Mouse (Mus musculus) heart, embryonic 10.5 days (tissue): ENCODE measurements around the gene Serpinc1. TPM values are rescaled to one million over a fixed set of nuclear protein-coding genes. Genes with fewer than 3 reads are reported as not detected.

Experiments
- DNase-seq: peaks from one replicate; pipeline ENCODE4 v3.0.0-alpha.2; 2017; ENCODE audit warnings: low spot score
- H3K27ac ChIP-seq: fragments of 300-500 bp; sonication (generic); 2 replicates; pipeline ENCODE4 v1.5.1; 2016; ENCODE audit warnings: mild to moderate bottlenecking
- H3K27me3 ChIP-seq: fragments of 300-500 bp; sonication (generic); 2 replicates; pipeline ENCODE4 v1.6.1; 2016; ENCODE audit warnings: mild to moderate bottlenecking; ENCODE audit not compliant: poor library complexity, insufficient read depth, severe bottlenecking
- H3K36me3 ChIP-seq: fragments of 300-500 bp; sonication (generic); 2 replicates; pipeline ENCODE4 v1.6.1; 2016; ENCODE audit warnings: mild to moderate bottlenecking, moderate library complexity
- H3K4me1 ChIP-seq: fragments of 300-500 bp; sonication (generic); 2 replicates; pipeline ENCODE4 v1.6.1; 2016; ENCODE audit warnings: mild to moderate bottlenecking
- H3K4me3 ChIP-seq: fragments of 300-500 bp; sonication (generic); 2 replicates; pipeline ENCODE4 v1.5.1; 2016; ENCODE audit warnings: mild to moderate bottlenecking, moderate library complexity
- H3K9me3 ChIP-seq: fragments of 300-500 bp; sonication (generic); 2 replicates; pipeline ENCODE4 v1.6.1; 2016; ENCODE audit warnings: mild to moderate bottlenecking, moderate library complexity
- WGBS: fragments of 180-500 bp; shearing (Covaris S2); methylation state at CpG from one replicate; pipeline ENCODE4 v1.1.7; 2016; 5-methylcytosine and 5-hydroxymethylcytosine counted together
- polyA plus RNA-seq: library from polyadenylated mRNA; unstranded; fragments of >200 nt; fragmentation: Nextera tagmentation; extraction: Ambion mirVana; gene quantifications from 2 replicates; pipeline ENCODE4 v1.2.1, GENCODE M21; 2016

Gene Serpinc1
- polyA plus RNA-seq, 1 experiment from 2014 or later: 32.9 TPM

GRCm38 (mm10) chr1:161039741-161040425 is 61.5 kb downstream of the Serpinc1 start:
- Histone ChIP-seq H3K4me3 (no peak overlapping the region), H3K4me1 (no peaks in the 10 kb centered on the region), H3K36me3 (peaks cover 55% of the 10 kb centered on the region), H3K27me3 (no peaks in the 10 kb centered on the region), H3K9me3 (no peaks in the 10 kb centered on the region), H3K27ac (peak overlapping the region; percentile 53; the same call in 1 of the 2 replicates)
- WGBS: 14% methylated on average over 3 of the region's 3 CpGs
- DNase-seq: peak; percentile 80

GRCm38 (mm10) chr1:161040426-161040770 is 62.0 kb downstream of the Serpinc1 start:
- no peaks in the 10 kb centered on the region for H3K27me3 ChIP-seq
- H3K4me3 ChIP-seq: no peak overlapping the region
- H3K36me3 ChIP-seq: peaks cover 60% of the 10 kb centered on the region
- no peak for DNase-seq
- WGBS: 47% methylated on average over 1 of the region's 1 CpGs
- H3K9me3 ChIP-seq: no peaks in the 10 kb centered on the region
- no peaks in the 10 kb centered on the region for H3K4me1 ChIP-seq
- no peak overlapping the region for H3K27ac ChIP-seq

GRCm38 (mm10) chr1:161040855-161041254 is 62.5 kb downstream of the Serpinc1 start:
- Histone ChIP-seq H3K27me3 (no peaks in the 10 kb centered on the region), H3K36me3 (peaks cover 61% of the 10 kb centered on the region), H3K27ac (no peak overlapping the region), H3K4me1 (no peaks in the 10 kb centered on the region), H3K9me3 (no peaks in the 10 kb centered on the region), H3K4me3 (no peak overlapping the region)
- no peak for DNase-seq

- WGBS: 87% methylated on average over 7 of the region's 7 CpGs
- H3K4me1 ChIP-seq: no peaks in the 10 kb centered on the region
- no peak overlapping the region for H3K4me3 ChIP-seq
- H3K36me3 ChIP-seq: peaks cover 61% of the 10 kb centered on the region
- H3K9me3 ChIP-seq: no peaks in the 10 kb centered on the region
- DNase-seq: no peak
- no peak overlapping the region for H3K27ac ChIP-seq
- H3K27me3 ChIP-seq: no peaks in the 10 kb centered on the region
These were observed 63.1 kb downstream of the Serpinc1 start for GRCm38 (mm10) chr1:161041261-161042020.

- 68% methylated on average over 3 of the region's 3 CpGs for WGBS
These were observed 68.6 kb downstream of the Serpinc1 start for GRCm38 (mm10) chr1:161046972-161047371.

More at GRCm38 (mm10) chr1:161046972-161047371, 68.6 kb downstream of the Serpinc1 start:
- H3K27ac ChIP-seq: no peak overlapping the region
- no peaks in the 10 kb centered on the region for H3K27me3 ChIP-seq
- H3K4me1 ChIP-seq: no peaks in the 10 kb centered on the region
- H3K4me3 ChIP-seq: no peak overlapping the region
- peaks cover 54% of the 10 kb centered on the region for H3K36me3 ChIP-seq
- no peaks in the 10 kb centered on the region for H3K9me3 ChIP-seq
- no peak for DNase-seq

Other genes with a start within 250 kb of the Serpinc1 start
- 28.1 and 58.9 TPM in 2 replicates for gene Rabgap1l, start 185.4 kb upstream of the Serpinc1 start, polyA plus RNA-seq
- gene Rc3h1, start 72.2 kb upstream of the Serpinc1 start, polyA plus RNA-seq: 7.0 and 7.7 TPM in 2 replicates
- 6.9 and 8.7 TPM in 2 replicates for gene Zbtb37, start 56.3 kb downstream of the Serpinc1 start, polyA plus RNA-seq
- gene Dars2, start 92.1 kb downstream of the Serpinc1 start, polyA plus RNA-seq: 47.8 and 57.3 TPM in 2 replicates
- 21.6 and 25.5 TPM in 2 replicates for gene Cenpl, start 92.1 kb downstream of the Serpinc1 start, polyA plus RNA-seq
- 13.6 and 15.3 TPM in 2 replicates for gene Klhl20, start 152.9 kb downstream of the Serpinc1 start, polyA plus RNA-seq
- 2.0 and 2.8 TPM in 2 replicates for gene Ankrd45, start 164.1 kb downstream of the Serpinc1 start, polyA plus RNA-seq
- gene Tex50, start 180.7 kb downstream of the Serpinc1 start, polyA plus RNA-seq: 0.15 TPM in 1 of 2 replicates, not detected in the other